Mouse (Mus musculus): ENCODE data around the gene Vmn1r57. TPM values are rescaled to one million over a fixed set of nuclear protein-coding genes. Genes with fewer than 3 reads are reported as not detected.

Gene Vmn1r57
- polyA plus RNA-seq (2014; fragmentation: Illumina TruSeq; extraction: RNeasy Lipid Tissue Mini Kit (QIAGEN cat#74804); ENCODE audit: low read depth, low replicate concordance): not detected

GRCm38 (mm10) chr7:5218193-5218592, at the start of gene Vmn1r57:
Gene Vmn1r57, plus strand, starts transcription at chr7:5218493.

GRCm38 (mm10) chr7:5196647-5197046, 21.6 kb upstream of the Vmn1r57 start, which contains the start of gene Vmn1r56:
Gene Vmn1r56, minus strand, starts transcription at chr7:5196747.

Other genes with a start within 250 kb of the Vmn1r57 start
- not detected for gene Sbk3, start 247.3 kb upstream of the Vmn1r57 start, polyA plus RNA-seq (2014; fragmentation: Illumina TruSeq; extraction: RNeasy Lipid Tissue Mini Kit (QIAGEN cat#74804); ENCODE audit: low read depth, low replicate concordance)
- gene Zfp579, start 222.3 kb upstream of the Vmn1r57 start, polyA plus RNA-seq (2014; fragmentation: Illumina TruSeq; extraction: RNeasy Lipid Tissue Mini Kit (QIAGEN cat#74804); ENCODE audit: low read depth, low replicate concordance): 36.0 TPM
- not detected for gene Zfp524, start 204.1 kb upstream of the Vmn1r57 start, polyA plus RNA-seq (2014; fragmentation: Illumina TruSeq; extraction: RNeasy Lipid Tissue Mini Kit (QIAGEN cat#74804); ENCODE audit: low read depth, low replicate concordance)
- 12.5 TPM for gene Fiz1, start 203.8 kb upstream of the Vmn1r57 start, polyA plus RNA-seq (2014; fragmentation: Illumina TruSeq; extraction: RNeasy Lipid Tissue Mini Kit (QIAGEN cat#74804); ENCODE audit: low read depth, low replicate concordance)
- not detected for gene Gm44973, start 203.0 kb upstream of the Vmn1r57 start, polyA plus RNA-seq (2014; fragmentation: Illumina TruSeq; extraction: RNeasy Lipid Tissue Mini Kit (QIAGEN cat#74804); ENCODE audit: low read depth, low replicate concordance)
- gene Zfp865, start 198.1 kb upstream of the Vmn1r57 start, polyA plus RNA-seq (2014; fragmentation: Illumina TruSeq; extraction: RNeasy Lipid Tissue Mini Kit (QIAGEN cat#74804); ENCODE audit: low read depth, low replicate concordance): 9.8 TPM
- not detected for gene Ccdc106, start 197.9 kb upstream of the Vmn1r57 start, polyA plus RNA-seq (2014; fragmentation: Illumina TruSeq; extraction: RNeasy Lipid Tissue Mini Kit (QIAGEN cat#74804); ENCODE audit: low read depth, low replicate concordance)
- gene 4632433K11Rik, start 184.4 kb upstream of the Vmn1r57 start, polyA plus RNA-seq (2014; fragmentation: Illumina TruSeq; extraction: RNeasy Lipid Tissue Mini Kit (QIAGEN cat#74804); ENCODE audit: low read depth, low replicate concordance): 2.8 TPM
- 7.6 TPM for gene Zfp784, start 180.0 kb upstream of the Vmn1r57 start, polyA plus RNA-seq (2014; fragmentation: Illumina TruSeq; extraction: RNeasy Lipid Tissue Mini Kit (QIAGEN cat#74804); ENCODE audit: low read depth, low replicate concordance)
- 0.41 TPM for gene Zfp580, start 167.0 kb upstream of the Vmn1r57 start, polyA plus RNA-seq (2014; fragmentation: Illumina TruSeq; extraction: RNeasy Lipid Tissue Mini Kit (QIAGEN cat#74804); ENCODE audit: low read depth, low replicate concordance)
- 19.6 TPM for gene U2af2, start 156.3 kb upstream of the Vmn1r57 start, polyA plus RNA-seq (2014; fragmentation: Illumina TruSeq; extraction: RNeasy Lipid Tissue Mini Kit (QIAGEN cat#74804); ENCODE audit: low read depth, low replicate concordance)
- 3.2 TPM for gene Epn1, start 138.3 kb upstream of the Vmn1r57 start, polyA plus RNA-seq (2014; fragmentation: Illumina TruSeq; extraction: RNeasy Lipid Tissue Mini Kit (QIAGEN cat#74804); ENCODE audit: low read depth, low replicate concordance)
- gene Rfpl4, start 101.5 kb upstream of the Vmn1r57 start, polyA plus RNA-seq (2014; fragmentation: Illumina TruSeq; extraction: RNeasy Lipid Tissue Mini Kit (QIAGEN cat#74804); ENCODE audit: low read depth, low replicate concordance): not detected
- gene Rasl2-9, start 92.5 kb upstream of the Vmn1r57 start, polyA plus RNA-seq (2014; fragmentation: Illumina TruSeq; extraction: RNeasy Lipid Tissue Mini Kit (QIAGEN cat#74804); ENCODE audit: low read depth, low replicate concordance): 1.2 TPM
- gene Vmn1r55, start 68.8 kb upstream of the Vmn1r57 start, polyA plus RNA-seq (2014; fragmentation: Illumina TruSeq; extraction: RNeasy Lipid Tissue Mini Kit (QIAGEN cat#74804); ENCODE audit: low read depth, low replicate concordance): not detected
- gene Vmn1r56, start 21.7 kb upstream of the Vmn1r57 start, polyA plus RNA-seq (2014; fragmentation: Illumina TruSeq; extraction: RNeasy Lipid Tissue Mini Kit (QIAGEN cat#74804); ENCODE audit: low read depth, low replicate concordance): not detected
- gene Gm5065, start 132.0 kb downstream of the Vmn1r57 start, polyA plus RNA-seq (2014; fragmentation: Illumina TruSeq; extraction: RNeasy Lipid Tissue Mini Kit (QIAGEN cat#74804); ENCODE audit: low read depth, low replicate concordance): not detected
- gene Nlrp2, start 132.5 kb downstream of the Vmn1r57 start, polyA plus RNA-seq (2014; fragmentation: Illumina TruSeq; extraction: RNeasy Lipid Tissue Mini Kit (QIAGEN cat#74804); ENCODE audit: low read depth, low replicate concordance): not detected
- not detected for gene Vmn1r58, start 194.9 kb downstream of the Vmn1r57 start, polyA plus RNA-seq (2014; fragmentation: Illumina TruSeq; extraction: RNeasy Lipid Tissue Mini Kit (QIAGEN cat#74804); ENCODE audit: low read depth, low replicate concordance)
- not detected for gene Vmn1r59, start 238.3 kb downstream of the Vmn1r57 start, polyA plus RNA-seq (2014; fragmentation: Illumina TruSeq; extraction: RNeasy Lipid Tissue Mini Kit (QIAGEN cat#74804); ENCODE audit: low read depth, low replicate concordance)

Data from sigmoid colon, adult 10 weeks (tissue).